Mouse (Mus musculus) testis, adult 2 months (tissue): ENCODE measurements around the gene Lpar2.

Experiments used
- CTCF ChIP-seq: fragments of 200-500 bp; IDR thresholded peaks from 2 replicates; pipeline ENCODE4 v1.5.1; 2012; ENCODE audit warnings: low read depth, mild to moderate bottlenecking, inconsistent platforms, low read length, moderate library complexity; ENCODE audit not compliant: control insufficient read depth, insufficient read depth, insufficient replicate concordance
- POLR2A ChIP-seq: fragments of 200-500 bp; IDR thresholded peaks from 2 replicates; pipeline ENCODE4 v1.6.1; 2012; ENCODE audit warnings: low read depth, mild to moderate bottlenecking, inconsistent platforms, low read length, moderate library complexity; ENCODE audit not compliant: control insufficient read depth

DNA sequence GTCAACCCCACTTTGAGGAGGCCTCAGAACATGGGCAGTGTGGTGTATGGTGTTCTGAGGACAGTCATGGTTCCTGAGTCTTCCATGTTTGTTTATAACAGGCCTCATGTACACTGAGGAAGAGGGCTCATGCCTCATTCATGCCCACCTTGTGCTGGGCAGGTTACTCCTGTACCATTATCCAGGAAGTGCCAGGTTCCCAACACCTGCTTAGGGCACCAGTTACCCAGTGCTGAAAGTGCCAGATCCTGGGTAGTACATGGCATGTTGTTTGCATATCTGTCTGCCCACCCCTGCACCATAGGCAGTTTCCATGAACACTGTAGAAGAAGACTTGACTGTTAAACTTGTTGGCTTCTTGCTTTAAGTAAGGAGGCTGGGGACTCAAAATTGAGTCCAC lies 20.0 kb upstream of the Lpar2 start:
- no peak for TF ChIP-seq CTCF
- TF ChIP-seq POLR2A, result no peak
